Mouse (Mus musculus) frontal cortex, postnatal 10 days (tissue): Measurements from ENCODE around the gene Slc36a3.

Experiments
- DNase-seq, 2 experiments: peaks; one replicate each; pipeline ENCODE4 v3.0.0; 2022; ENCODE audit warnings: low spot score in 2 of 2, mixed read lengths in 1 of 2

Slc36a3 gene

DNA sequence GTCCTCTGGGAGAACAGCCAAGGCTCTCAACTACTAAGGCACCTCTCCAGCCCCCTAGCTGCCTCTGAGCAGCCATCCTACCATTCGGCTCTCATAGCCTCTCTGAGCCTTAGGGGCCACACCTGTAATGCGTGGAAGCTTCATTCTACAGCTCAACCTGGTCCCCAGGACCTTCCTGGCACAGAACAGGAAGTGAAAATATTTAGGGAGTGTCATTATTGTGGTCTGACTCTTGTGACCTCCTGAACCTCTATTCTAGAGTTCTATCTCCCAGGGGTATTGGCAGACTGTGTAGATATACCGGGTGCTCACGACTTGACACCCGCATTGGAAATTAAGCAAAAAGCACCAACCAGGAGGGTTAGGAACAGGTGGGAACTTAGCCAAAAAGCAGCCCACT lies 75.3 kb downstream of the Slc36a3 start:
- no peak for DNase-seq

GRCm38 (mm10) chr11:55075602-55076001 lies 75.9 kb downstream of the Slc36a3 start:
- no peak for DNase-seq
